Mouse (Mus musculus) hindbrain, embryonic 12.5 days (tissue): ENCODE measurements around the gene Sh2d7. TPM values are rescaled to one million over a fixed set of nuclear protein-coding genes. Genes with fewer than 3 reads are reported as not detected.
A peak's percentile ranks its signal among the peaks of the same experiment; 100 is the strongest.
"Not testable (repeated sequence)": the region's sequence is repeated elsewhere in the genome, so short reads cannot be mapped to it uniquely, and the experiment has no call there.

Source experiments
- ATAC-seq: fragments of 200-750 bp; cut with Nextera tagmentation; 2 replicates; pipeline ENCODE4 v1.8.0; 2017; ENCODE audit warnings: moderate TSS enrichment; ENCODE audit not compliant: low FRiP score
- H3K27ac ChIP-seq: fragments of 300-500 bp; sonication (generic); 2 replicates; pipeline ENCODE4 v1.5.1; 2016; ENCODE audit warnings: mild to moderate bottlenecking
- H3K27me3 ChIP-seq: fragments of 300-500 bp; sonication (generic); 2 replicates; pipeline ENCODE4 v1.6.1; 2016; ENCODE audit warnings: mild to moderate bottlenecking
- H3K36me3 ChIP-seq: fragments of 300-500 bp; sonication (generic); 2 replicates; pipeline ENCODE4 v1.6.1; 2016; ENCODE audit warnings: mild to moderate bottlenecking
- H3K4me1 ChIP-seq: fragments of 300-500 bp; sonication (generic); 2 replicates; pipeline ENCODE4 v1.6.1; 2016
- H3K4me2 ChIP-seq: fragments of 300-500 bp; sonication (generic); replicated peaks from 2 replicates; pipeline ENCODE4 v1.6.1; 2016; ENCODE audit warnings: mild to moderate bottlenecking
- H3K4me3 ChIP-seq: fragments of 300-500 bp; sonication (generic); 2 replicates; pipeline ENCODE4 v1.5.1; 2016; ENCODE audit warnings: mild to moderate bottlenecking
- H3K9ac ChIP-seq: fragments of 300-500 bp; sonication (generic); 2 replicates; pipeline ENCODE4 v1.6.1; 2016; ENCODE audit warnings: mild to moderate bottlenecking, moderate library complexity
- H3K9me3 ChIP-seq: fragments of 300-500 bp; sonication (generic); replicated peaks from 2 replicates; pipeline ENCODE4 v1.6.1; 2016; ENCODE audit warnings: mild to moderate bottlenecking
- WGBS: fragments of 180-500 bp; shearing (Covaris S2); methylation state at CpG from one replicate; pipeline ENCODE4 v1.1.7; 2016; 5-methylcytosine and 5-hydroxymethylcytosine counted together
- polyA plus RNA-seq: library from polyadenylated mRNA; unstranded; fragments of >200 nt; fragmentation: Nextera tagmentation; extraction: Ambion mirVana; gene quantifications from 2 replicates; pipeline ENCODE4 v1.2.1, GENCODE M21; 2016

Gene Sh2d7
- polyA plus RNA-seq, 1 experiment from 2014 or later = not detected

GRCm38 (mm10) chr9:54586199-54587061 is 47.6 kb downstream of the Sh2d7 start, which contains the start of gene Idh3a:
TSS of gene Idh3a (plus strand) at chr9:54586334.
- ATAC-seq = peak; percentile 99
- Histone ChIP-seq H3K27me3 (no peaks in the 10 kb centered on the region), H3K36me3 (peaks cover 8% of the 10 kb centered on the region), H3K9ac (peak within 1 kb of the TSS; percentile 89), H3K4me2 (peak within 1 kb of the TSS; percentile 94), H3K9me3 (no peaks in the 10 kb centered on the region), H3K27ac (no peak within 1 kb of the TSS), H3K4me3 (peak within 1 kb of the TSS; percentile 92), H3K4me1 (peaks cover 12% of the 10 kb centered on the region)
- under 1% methylated on average over 72 of the region's 73 CpGs for WGBS

- Histone ChIP-seq H3K4me2 (peak overlapping the region; percentile 94; the same call in 1 of the 2 replicates), H3K36me3 (peaks cover 20% of the 10 kb centered on the region), H3K4me1 (peaks cover 12% of the 10 kb centered on the region), H3K27ac (no peak overlapping the region), H3K9ac (no peak overlapping the region), H3K27me3 (no peaks in the 10 kb centered on the region), H3K4me3 (0 out of 2 replicates have a peak overlapping the region, but pooled peaks have one; percentile 92), H3K9me3 (no peaks in the 10 kb centered on the region)
- 69% methylated on average over 4 of the region's 4 CpGs for WGBS
- no peak for ATAC-seq
These were observed 49.1 kb downstream of the Sh2d7 start for GRCm38 (mm10) chr9:54587863-54588262.

GRCm38 (mm10) chr9:54593652-54594051 is 54.9 kb downstream of the Sh2d7 start:
- not testable (repeated sequence) for H3K4me1 ChIP-seq, H3K9ac ChIP-seq, ATAC-seq, H3K27ac ChIP-seq, H3K9me3 ChIP-seq, H3K27me3 ChIP-seq, H3K4me2 ChIP-seq, H3K4me3 ChIP-seq
- WGBS = 81% methylated on average over 4 of the region's 4 CpGs
- H3K36me3 ChIP-seq = peaks cover 71% of the 10 kb centered on the region

Other genes starting within 250 kb of the Sh2d7 start
- gene Dmxl2, start 37.4 kb upstream of the Sh2d7 start, polyA plus RNA-seq = 27.1 and 27.7 TPM in 2 replicates
- 23.5 and 24.7 TPM in 2 replicates for gene Cib2, start 21.2 kb downstream of the Sh2d7 start, polyA plus RNA-seq
- gene Idh3a, start 47.4 kb downstream of the Sh2d7 start, polyA plus RNA-seq = 101 and 103 TPM in 2 replicates
- gene Acsbg1, start 122.9 kb downstream of the Sh2d7 start, polyA plus RNA-seq = 6.0 and 6.2 TPM in 2 replicates
- gene Dnaja4, start 159.9 kb downstream of the Sh2d7 start, polyA plus RNA-seq = 7.1 and 7.5 TPM in 2 replicates
- 117 and 128 TPM in 2 replicates for gene Wdr61, start 195.5 kb downstream of the Sh2d7 start, polyA plus RNA-seq
- 655 and 681 TPM in 2 replicates for gene Crabp1, start 225.8 kb downstream of the Sh2d7 start, polyA plus RNA-seq